Mouse (Mus musculus) brown adipose tissue, adult 24 weeks (tissue): ENCODE data around the gene Gm10073. TPM values are rescaled to one million over a fixed set of nuclear protein-coding genes. Genes with fewer than 3 reads are reported as not detected.
"Not testable (repeated sequence)": the region's sequence is repeated elsewhere in the genome, so short reads cannot be mapped to it uniquely, and the experiment has no call there.

Experiments
- H3K27ac ChIP-seq: fragments of 200-500 bp; replicated peaks from 2 replicates; pipeline ENCODE4 v1.5.1; 2012; ENCODE audit warnings: low read depth, mild to moderate bottlenecking, low read length
- H3K4me1 ChIP-seq: fragments of 200-500 bp; 2 replicates; pipeline ENCODE4 v1.6.1; 2012; ENCODE audit warnings: low read length, mixed read lengths; ENCODE audit not compliant: control insufficient read depth, insufficient read depth, insufficient read length
- H3K4me3 ChIP-seq: fragments of 200-500 bp; 2 replicates; pipeline ENCODE4 v1.5.1; 2012; ENCODE audit warnings: low read depth, mild to moderate bottlenecking, low read length, moderate library complexity; ENCODE audit not compliant: insufficient read depth
- polyA plus RNA-seq: library from polyadenylated mRNA; stranded (reverse); fragments of >200 nt; gene quantifications from 2 replicates; pipeline ENCODE4 v1.2.4, GENCODE M21; 2012; ENCODE audit not compliant: missing spikeins, insufficient read depth, insufficient read length

Gene Gm10073
- polyA plus RNA-seq, 1 experiment = 57.5 TPM

GRCm38 (mm10) chr8:106607783-106608182 lies 34.5 kb upstream of the Gm10073 start:
- H3K4me1 ChIP-seq = not testable (repeated sequence)

DNA sequence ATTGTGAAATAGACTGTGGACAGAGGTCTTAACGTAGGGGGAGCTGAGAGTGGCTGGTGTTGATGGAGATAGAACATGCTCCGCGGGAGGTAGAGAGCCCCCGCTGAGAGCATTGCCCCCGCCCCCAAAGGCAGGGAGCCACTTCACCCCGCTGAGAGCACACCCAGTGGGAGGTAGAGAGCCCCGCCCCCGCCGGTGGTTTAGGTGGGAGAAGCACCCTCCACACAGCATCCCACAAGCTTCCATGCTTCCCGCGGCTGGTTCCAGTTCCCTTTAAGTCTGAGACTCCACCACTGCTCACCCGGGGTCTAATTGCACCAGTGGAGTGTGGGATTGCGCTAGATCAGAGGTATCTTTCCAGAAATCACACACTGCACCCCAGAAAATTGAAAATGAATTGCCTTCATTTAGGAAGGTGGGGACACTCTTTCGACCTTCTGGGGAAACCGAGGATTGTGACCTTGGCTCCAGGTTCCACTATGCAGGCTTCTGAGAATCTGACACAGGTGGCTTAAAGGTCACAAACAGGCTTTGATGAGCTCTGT lies 33.4 kb upstream of the Gm10073 start:
- Histone ChIP-seq H3K4me3 (no peak overlapping the region), H3K4me1 (peaks cover 4% of the 10 kb centered on the region; the same call in 1 of the 2 replicates), H3K27ac (no peak overlapping the region)

More at GRCm38 (mm10) chr8:106607783-106608182, 34.5 kb upstream of the Gm10073 start:
- H3K27ac ChIP-seq, H3K4me3 ChIP-seq: not testable (repeated sequence)

DNA sequence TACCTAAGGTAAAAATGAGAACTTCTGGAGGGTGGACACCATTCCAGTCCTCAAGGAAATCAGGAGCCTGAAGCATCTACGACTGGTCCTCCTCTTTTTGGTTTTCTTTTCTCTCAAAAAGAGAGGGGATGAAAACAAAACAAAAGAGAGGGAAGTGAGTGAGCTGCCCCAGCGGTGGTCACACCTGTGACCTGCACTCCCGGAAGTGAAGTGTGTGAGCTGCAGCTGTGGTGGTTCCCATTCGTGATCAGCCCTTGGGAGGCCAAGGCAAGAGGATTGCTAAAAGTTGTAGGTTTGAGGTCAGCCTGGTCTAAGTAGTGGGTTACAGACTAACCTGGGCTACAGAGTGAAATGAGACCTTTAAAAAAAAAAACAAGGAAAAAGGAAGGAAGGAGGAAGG lies 32.9 kb upstream of the Gm10073 start:
- Histone ChIP-seq H3K27ac (no peak overlapping the region), H3K4me1 (peaks cover 4% of the 10 kb centered on the region; the same call in 1 of the 2 replicates)

DNA sequence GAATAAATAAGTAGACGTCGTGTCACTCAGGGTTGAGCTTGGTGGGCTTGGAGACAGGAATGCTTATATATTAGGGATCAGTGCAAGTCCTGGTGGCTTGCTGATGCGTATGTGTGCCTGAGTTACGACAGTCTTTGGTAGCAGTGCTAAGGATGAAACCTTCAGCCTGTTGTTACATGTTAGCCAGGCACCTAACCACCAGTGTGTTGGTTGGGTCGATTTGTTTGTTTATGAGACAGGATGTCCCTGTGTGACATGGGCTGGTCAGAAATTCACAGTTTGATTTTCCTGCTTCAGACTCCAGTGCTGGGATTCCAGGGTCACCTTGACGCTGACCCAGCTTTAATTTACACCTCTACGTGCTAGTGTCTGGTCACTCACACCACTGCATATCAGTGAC lies 32.4 kb upstream of the Gm10073 start:
- H3K4me1 ChIP-seq = peaks cover 4% of the 10 kb centered on the region; the same call in 1 of the 2 replicates
- no peak overlapping the region for H3K27ac ChIP-seq
- no peak overlapping the region for H3K4me3 ChIP-seq

More for the DNA sequence above, 32.9 kb upstream of the Gm10073 start:
- no peak overlapping the region for H3K4me3 ChIP-seq

- Histone ChIP-seq H3K4me3 (no peak overlapping the region), H3K4me1 (peaks cover 4% of the 10 kb centered on the region; the same call in 1 of the 2 replicates), H3K27ac (no peak overlapping the region)
These were observed 30.7 kb upstream of the Gm10073 start for GRCm38 (mm10) chr8:106603933-106604332.

GRCm38 (mm10) chr8:106603131-106603819 lies 30.0 kb upstream of the Gm10073 start, which contains the start of gene Cdh1:
Cdh1 (plus strand) TSS chr8:106603351.
- Histone ChIP-seq H3K4me3 (peak within 1 kb of the TSS; percentile 45), H3K4me1 (peaks cover 4% of the 10 kb centered on the region; the same call in 1 of the 2 replicates), H3K27ac (no peak within 1 kb of the TSS)

- Histone ChIP-seq H3K4me3 (no peak overlapping the region), H3K4me1 (peaks cover 4% of the 10 kb centered on the region; the same call in 1 of the 2 replicates), H3K27ac (no peak overlapping the region)
These were observed 26.2 kb upstream of the Gm10073 start for GRCm38 (mm10) chr8:106599265-106599979.

DNA sequence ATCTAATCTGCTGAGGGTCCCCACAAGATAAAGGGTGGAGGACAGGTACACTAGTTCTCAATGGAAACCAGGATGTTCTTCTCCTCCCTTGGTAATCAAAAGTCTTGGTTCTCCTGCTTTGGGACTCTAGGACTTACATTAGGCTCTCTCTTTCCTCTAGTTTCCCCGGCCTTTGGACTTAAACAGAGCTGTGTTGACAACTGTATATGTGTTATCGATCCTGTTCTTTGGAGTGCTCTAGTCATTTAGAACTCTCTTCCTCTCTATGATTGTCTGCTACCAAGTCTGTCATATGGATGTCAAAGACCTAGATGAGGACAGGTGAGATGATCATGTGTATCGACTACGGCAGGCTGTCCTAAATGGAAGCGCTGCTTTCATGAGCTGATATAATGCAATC lies 23.8 kb upstream of the Gm10073 start:
- Histone ChIP-seq H3K4me1 (no peaks in the 10 kb centered on the region), H3K27ac (no peak overlapping the region), H3K4me3 (no peak overlapping the region)

GRCm38 (mm10) chr8:106595623-106596022 lies 22.4 kb upstream of the Gm10073 start:
- H3K4me1 ChIP-seq, H3K4me3 ChIP-seq, H3K27ac ChIP-seq: not testable (repeated sequence)

DNA sequence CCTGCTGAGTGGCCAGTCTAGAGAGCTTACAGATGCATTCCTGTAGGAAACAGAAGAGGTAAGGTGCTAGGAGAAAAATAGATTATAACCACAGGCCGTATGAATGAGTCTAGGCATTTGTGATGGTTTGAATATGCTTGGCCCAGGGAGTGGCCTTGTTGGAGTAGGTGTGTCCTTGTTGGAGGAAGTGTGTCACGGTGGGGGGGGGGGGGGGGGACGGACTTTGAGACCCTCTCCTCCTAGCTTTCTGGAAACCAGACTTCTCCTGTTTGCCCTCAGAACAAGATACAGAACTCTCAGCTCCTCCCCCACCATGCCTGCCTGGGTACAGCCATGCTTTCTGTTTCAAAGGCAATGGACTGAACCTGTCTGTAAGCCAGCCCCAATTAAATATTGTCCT lies 19.2 kb upstream of the Gm10073 start:
- Histone ChIP-seq H3K27ac (no peak overlapping the region), H3K4me3 (no peak overlapping the region), H3K4me1 (no peaks in the 10 kb centered on the region)

- Histone ChIP-seq H3K27ac (no peak overlapping the region), H3K4me3 (no peak overlapping the region), H3K4me1 (no peaks in the 10 kb centered on the region)
These were observed 15.5 kb upstream of the Gm10073 start for GRCm38 (mm10) chr8:106588443-106589431.

DNA sequence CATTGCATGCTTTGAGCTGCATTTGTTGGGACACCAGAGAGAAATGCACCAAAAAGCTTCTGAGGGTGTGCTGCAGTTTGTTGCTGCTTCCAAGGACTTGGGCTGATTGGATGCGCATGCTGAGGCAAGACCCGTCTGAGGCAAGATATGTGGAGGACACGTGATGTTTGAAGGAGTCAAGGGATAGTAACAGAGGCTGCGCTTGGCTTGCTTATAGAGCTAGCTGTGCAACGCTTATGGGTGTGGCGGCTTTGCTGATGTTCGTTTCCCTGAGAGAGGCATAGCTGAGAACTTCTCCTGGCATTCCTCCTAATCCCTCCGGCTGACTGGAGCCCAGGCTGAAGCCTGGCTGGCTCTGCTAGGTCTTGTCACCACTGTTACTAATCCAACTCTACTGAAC lies 13.6 kb upstream of the Gm10073 start:
- Histone ChIP-seq H3K27ac (no peak overlapping the region), H3K4me1 (no peaks in the 10 kb centered on the region), H3K4me3 (no peak overlapping the region)

DNA sequence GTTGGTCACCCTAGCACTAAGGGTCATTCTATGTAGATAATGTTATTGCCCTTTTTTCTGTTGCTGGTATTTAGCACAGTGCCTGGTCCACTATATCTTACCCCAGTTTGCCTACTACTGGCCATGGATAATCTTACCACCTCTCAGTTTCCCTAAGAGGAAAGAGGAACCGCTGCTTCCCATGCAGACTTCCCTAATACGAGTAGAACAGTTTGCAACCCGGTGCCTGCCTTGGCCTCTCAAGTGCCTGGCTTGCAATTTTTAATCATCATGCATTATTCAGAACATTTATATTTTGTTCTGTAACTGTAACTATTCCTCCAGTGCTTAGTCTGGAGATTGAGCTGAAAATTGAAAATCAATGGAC lies 12.4 kb upstream of the Gm10073 start:
- Histone ChIP-seq H3K4me1 (no peaks in the 10 kb centered on the region), H3K4me3 (no peak overlapping the region), H3K27ac (no peak overlapping the region)

DNA sequence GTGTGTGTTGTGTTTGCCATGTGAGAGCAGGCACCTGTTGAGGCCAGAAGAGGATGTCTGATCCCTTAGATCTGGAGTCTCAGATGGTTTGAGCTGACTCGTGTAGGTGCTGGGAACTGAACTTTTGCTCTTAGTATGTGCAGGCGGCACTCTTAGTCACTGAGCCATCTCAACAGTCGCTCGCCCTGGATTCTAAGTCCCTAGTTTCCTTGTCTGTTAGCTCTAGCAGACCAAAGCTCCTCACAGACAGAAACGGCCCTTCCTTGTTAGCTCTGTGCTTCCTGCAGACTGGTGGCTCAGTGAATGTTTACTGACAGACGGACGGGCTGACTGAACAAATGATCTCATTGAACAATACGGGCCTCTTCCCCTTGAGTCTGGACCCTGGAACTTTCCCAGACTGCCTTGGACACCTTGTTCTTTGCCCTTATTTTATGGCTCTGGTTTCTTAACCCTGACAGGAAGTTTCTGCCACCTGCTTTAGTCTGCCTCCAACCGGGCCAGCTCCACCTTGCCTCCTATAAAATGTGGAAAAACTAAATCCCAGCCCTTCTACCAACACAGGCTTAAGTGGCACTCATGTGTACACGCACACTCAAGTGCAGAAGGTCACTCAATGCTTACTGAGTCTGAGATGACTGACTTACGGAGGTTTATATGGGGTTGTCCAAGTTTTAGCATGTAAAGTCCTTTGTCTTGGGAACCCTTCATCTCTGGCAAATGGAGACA lies 11.8 kb upstream of the Gm10073 start:
- H3K27ac ChIP-seq = no peak overlapping the region
- H3K4me1 ChIP-seq = no peaks in the 10 kb centered on the region
- H3K4me3 ChIP-seq = no peak overlapping the region
